Mouse (Mus musculus) spleen, adult 10 weeks (tissue): Measurements from ENCODE around the gene Olfr629. TPM values are rescaled to one million over a fixed set of nuclear protein-coding genes. Genes with fewer than 3 reads are reported as not detected.

Experiments
- polyA plus RNA-seq: library from polyadenylated mRNA; stranded (reverse); fragments of 350-450 nt; fragmentation: Illumina TruSeq; extraction: RNeasy Lipid Tissue Mini Kit (QIAGEN cat#74804); gene quantifications from one replicate; pipeline ENCODE4 v1.2.3, GENCODE M21; 2015; ENCODE audit warnings: low replicate concordance; ENCODE audit not compliant: insufficient read depth

Gene Olfr629
- not detected for polyA plus RNA-seq

DNA sequence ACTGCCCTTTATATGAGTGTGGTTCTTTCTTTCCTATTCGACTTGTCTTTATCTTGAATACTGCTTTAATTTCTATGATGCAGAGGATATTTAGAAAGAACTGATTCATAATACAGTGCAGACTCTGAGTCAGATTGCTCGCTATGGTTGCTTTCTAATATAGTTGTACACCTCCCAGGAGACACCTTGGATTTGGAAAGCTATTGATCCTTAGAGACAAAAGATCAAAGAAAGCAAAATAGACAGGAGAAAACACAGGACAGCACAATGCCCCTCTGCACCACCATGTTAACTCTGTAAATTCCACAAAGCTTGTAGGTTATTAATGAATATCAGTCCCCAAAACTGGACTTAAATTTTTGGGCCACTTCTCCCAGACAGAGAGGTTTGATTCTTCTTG, at the start of gene Olfr629:
Gene Olfr629, minus strand, starts transcription at position 101 of the 400 bp plus-strand sequence.

GRCm38 (mm10) chr7:103791721-103792120, 47.0 kb upstream of the Olfr629 start, which contains the start of gene Olfr67:
Olfr67 (minus strand) TSS chr7:103791821.

GRCm38 (mm10) chr7:103779598-103779997, 34.9 kb upstream of the Olfr629 start, which contains the start of gene Olfr68:
Olfr68 (minus strand) TSS chr7:103779698.

GRCm38 (mm10) chr7:103771494-103771893, 26.8 kb upstream of the Olfr629 start, which contains the start of gene Olfr69:
Olfr69 (minus strand) TSS chr7:103771594.

GRCm38 (mm10) chr7:103757233-103757632, 12.5 kb upstream of the Olfr629 start, which contains the start of gene Olfr630:
Olfr630 (minus strand) TSS chr7:103757333.

GRCm38 (mm10) chr7:103730074-103730473, 14.7 kb downstream of the Olfr629 start, which contains the start of gene Olfr628:
Olfr628 (plus strand) TSS chr7:103730374.

DNA sequence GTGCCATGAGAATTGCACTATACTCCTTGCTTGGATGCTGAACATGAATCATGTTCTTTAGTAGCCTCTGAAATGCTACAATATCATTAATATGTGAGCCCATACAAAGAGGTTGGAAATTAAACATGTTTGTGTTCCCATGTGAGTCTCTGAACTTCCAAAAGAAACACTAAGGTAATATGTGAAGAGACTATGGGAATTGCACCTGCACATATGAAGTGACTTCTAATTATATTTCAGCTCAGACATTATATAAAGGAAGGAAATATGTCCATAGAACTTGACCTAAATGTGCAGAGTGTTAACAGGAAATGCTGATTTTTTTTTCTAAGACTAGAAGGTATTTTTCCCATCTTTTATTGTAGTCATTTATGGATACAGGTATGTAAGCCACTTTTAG, 30.4 kb downstream of the Olfr629 start, which contains the start of gene Olfr243:
Gene Olfr243, plus strand, starts transcription at position 301 of the 400 bp plus-strand sequence.

Other genes with a start within 250 kb of the Olfr629 start
- gene Olfr609, start 246.9 kb downstream of the Olfr629 start, polyA plus RNA-seq, result not detected
- gene Olfr610, start 232.8 kb downstream of the Olfr629 start, polyA plus RNA-seq, result not detected
- gene Olfr611, start 224.1 kb downstream of the Olfr629 start, polyA plus RNA-seq, result not detected
- gene Olfr612, start 202.2 kb downstream of the Olfr629 start, polyA plus RNA-seq, result not detected
- not detected for gene Olfr613, start 196.9 kb downstream of the Olfr629 start, polyA plus RNA-seq
- not detected for gene Olfr615, start 188.9 kb downstream of the Olfr629 start, polyA plus RNA-seq
- gene Olfr616, start 175.8 kb downstream of the Olfr629 start, polyA plus RNA-seq, result not detected
- not detected for gene Olfr617, start 171.9 kb downstream of the Olfr629 start, polyA plus RNA-seq
- not detected for gene Olfr618, start 154.8 kb downstream of the Olfr629 start, polyA plus RNA-seq
- not detected for gene Olfr619, start 144.4 kb downstream of the Olfr629 start, polyA plus RNA-seq
- not detected for gene Olfr620, start 132.4 kb downstream of the Olfr629 start, polyA plus RNA-seq
- gene Olfr622, start 102.2 kb downstream of the Olfr629 start, polyA plus RNA-seq, result not detected
- not detected for gene Olfr623, start 81.2 kb downstream of the Olfr629 start, polyA plus RNA-seq
- 0.14 TPM for gene Olfr624, start 73.8 kb downstream of the Olfr629 start, polyA plus RNA-seq
- gene Olfr625-ps1, start 62.2 kb downstream of the Olfr629 start, polyA plus RNA-seq, result not detected
- gene Olfr243, start 30.3 kb downstream of the Olfr629 start, polyA plus RNA-seq, result not detected
- gene Olfr628, start 14.6 kb downstream of the Olfr629 start, polyA plus RNA-seq, result not detected
- gene Olfr630, start 12.4 kb upstream of the Olfr629 start, polyA plus RNA-seq, result not detected
- gene Olfr69, start 26.7 kb upstream of the Olfr629 start, polyA plus RNA-seq, result not detected
- not detected for gene Olfr68, start 34.8 kb upstream of the Olfr629 start, polyA plus RNA-seq
- not detected for gene Olfr67, start 46.9 kb upstream of the Olfr629 start, polyA plus RNA-seq
- 4,439 TPM for gene Hbb-bt, start 69.1 kb upstream of the Olfr629 start, polyA plus RNA-seq
- gene Hbb-bs, start 83.2 kb upstream of the Olfr629 start, polyA plus RNA-seq, result 24,371 TPM
- gene Hbb-bh2, start 95.6 kb upstream of the Olfr629 start, polyA plus RNA-seq, result not detected
- 0.80 TPM for gene Hbb-bh1, start 98.2 kb upstream of the Olfr629 start, polyA plus RNA-seq
- gene Hbb-y, start 108.3 kb upstream of the Olfr629 start, polyA plus RNA-seq, result not detected
- not detected for gene Olfr66, start 141.3 kb upstream of the Olfr629 start, polyA plus RNA-seq
- gene Olfr64, start 149.5 kb upstream of the Olfr629 start, polyA plus RNA-seq, result not detected
- not detected for gene Olfr65, start 158.5 kb upstream of the Olfr629 start, polyA plus RNA-seq
- gene Olfr631, start 183.9 kb upstream of the Olfr629 start, polyA plus RNA-seq, result not detected
- gene Olfr632, start 189.4 kb upstream of the Olfr629 start, polyA plus RNA-seq, result not detected
- gene Olfr633, start 199.5 kb upstream of the Olfr629 start, polyA plus RNA-seq, result not detected
- not detected for gene Olfr635, start 226.2 kb upstream of the Olfr629 start, polyA plus RNA-seq